Mouse (Mus musculus): ENCODE measurements at regions not wholly inside any gene's neighbourhood (a gene's known extent, or its start where the extent isn't known, plus 50 kb on each side); places are given as distances from the start of the nearest gene placed in this dataset.

DNA sequence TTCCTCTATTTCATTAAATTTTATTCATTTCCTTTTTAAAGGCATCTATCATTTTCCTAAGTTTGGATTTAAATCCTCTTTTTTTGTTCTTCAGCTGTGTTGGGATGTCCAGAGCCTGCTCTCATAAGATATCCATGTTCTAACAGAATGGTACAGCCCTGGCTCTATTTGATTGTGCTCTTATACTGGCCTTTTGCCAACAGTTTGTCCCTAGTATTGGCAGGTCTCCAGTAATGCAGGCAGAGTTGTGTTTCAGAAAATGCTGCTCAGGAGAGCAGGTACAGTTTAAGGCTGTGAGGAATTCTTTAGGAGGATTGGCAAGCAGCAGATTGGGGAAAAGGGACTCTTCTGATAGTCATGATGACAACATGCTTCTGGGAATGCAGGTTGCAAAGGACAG lies 797.1 kb upstream of the Slit2 start:
- no peak for DNase-seq

DNA sequence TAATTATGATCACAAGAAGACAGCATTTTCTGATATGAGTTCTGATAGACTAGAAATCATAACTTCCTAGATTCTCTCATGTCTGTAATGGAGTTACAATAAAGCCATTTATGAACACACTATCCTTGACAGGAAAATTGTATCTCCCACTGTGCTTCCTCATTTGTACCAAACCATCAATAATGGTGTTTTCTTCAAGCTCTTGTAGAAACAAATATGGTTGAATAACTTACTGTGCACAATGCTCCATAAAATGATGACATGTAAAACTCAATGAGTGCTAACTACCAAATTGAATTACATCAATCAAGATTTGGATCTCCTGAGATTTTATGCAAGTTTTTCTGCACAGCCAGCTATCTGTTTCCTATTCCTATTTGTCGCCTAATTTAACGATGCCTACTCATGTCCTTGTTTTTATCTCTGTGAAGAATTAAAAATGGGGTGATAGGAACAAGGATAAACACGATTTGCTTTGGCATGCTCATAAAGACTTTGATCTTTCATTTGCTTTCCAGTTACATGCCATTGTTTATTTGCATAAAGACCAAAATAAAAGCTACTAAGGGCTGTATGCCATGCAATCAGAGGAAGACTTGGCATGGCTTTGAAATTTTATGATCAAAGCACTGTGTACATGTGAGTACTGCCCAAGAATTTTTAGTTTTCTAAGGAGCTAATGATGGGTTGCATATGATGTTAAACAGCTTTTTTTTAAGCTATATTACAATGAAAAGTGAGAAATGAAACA lies 780.6 kb upstream of the Slit2 start:
- DNase-seq = no peak

DNA sequence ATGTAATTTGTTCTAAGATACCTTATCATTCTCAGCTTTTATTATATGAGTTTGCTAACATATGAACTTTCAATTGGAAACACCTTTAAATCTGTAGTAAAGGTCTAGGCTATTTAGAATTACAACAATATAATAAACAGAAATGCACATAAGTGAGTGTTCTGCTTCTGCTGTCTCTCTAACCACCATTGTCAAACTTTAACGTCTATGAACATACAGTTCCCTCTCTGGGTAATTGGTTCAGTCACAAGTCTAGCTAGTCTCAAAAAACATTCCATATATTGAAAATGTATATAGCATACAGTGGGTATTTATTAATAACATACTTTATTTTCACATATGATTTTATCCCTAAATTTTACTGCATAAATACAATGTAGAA lies 780.0 kb upstream of the Slit2 start:
- DNase-seq = no peak

DNA sequence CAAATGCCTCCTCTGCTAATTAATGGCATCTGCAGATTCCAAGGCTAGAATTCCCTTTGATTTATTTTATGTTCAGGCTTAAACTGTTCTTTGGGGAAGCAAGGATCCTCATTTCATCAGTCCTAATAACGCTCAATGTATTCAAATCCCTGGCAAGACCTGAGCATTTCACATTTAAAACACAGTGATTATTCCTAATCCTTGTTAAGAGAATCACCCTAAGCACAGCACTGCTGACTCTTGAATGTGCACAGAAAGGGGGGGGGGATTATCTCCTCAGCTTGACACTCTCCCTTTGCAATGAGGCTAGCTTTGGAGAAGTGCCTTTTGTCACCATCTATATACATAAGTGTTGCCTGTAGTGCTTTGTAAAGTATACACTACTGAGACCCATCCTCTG lies 772.4 kb upstream of the Slit2 start:
- DNase-seq = no peak

DNA sequence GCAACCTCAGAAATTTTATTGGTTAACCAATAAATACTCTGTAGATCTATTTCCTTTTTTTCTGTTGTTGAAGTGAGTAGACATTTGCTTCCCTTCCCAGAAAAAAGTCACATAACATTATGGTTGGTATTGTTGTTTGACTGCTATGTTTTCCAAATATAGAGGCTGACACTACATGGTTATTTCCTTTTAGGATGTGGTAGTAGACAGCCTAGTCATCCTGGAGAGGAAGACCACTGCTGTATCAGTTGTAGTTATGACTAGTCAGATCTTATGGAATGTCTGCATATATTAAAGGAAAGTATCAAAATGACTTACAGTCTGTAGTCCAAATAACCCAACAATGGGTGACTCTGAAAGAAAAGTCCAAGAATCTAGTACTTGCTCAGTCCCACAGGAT lies 767.5 kb upstream of the Slit2 start:
- no peak for DNase-seq

DNA sequence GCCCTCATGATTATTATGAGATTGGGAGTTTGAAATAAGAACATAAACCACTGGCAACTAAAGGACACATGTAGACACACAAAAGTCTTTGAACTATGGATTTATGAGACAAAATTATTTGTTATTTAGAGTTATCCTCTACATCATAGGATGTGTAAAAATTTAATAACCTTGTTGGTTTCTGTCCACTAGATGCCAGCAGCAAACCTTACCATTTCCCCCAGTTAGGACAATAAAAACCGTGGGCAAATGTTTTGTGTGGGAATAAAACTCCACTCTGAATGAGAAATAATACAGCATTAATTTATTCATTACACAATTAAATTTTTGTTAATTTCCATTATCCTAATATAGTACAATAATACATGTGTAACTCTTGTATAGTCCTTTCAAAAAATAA lies 757.7 kb upstream of the Slit2 start:
- no peak for DNase-seq

DNA sequence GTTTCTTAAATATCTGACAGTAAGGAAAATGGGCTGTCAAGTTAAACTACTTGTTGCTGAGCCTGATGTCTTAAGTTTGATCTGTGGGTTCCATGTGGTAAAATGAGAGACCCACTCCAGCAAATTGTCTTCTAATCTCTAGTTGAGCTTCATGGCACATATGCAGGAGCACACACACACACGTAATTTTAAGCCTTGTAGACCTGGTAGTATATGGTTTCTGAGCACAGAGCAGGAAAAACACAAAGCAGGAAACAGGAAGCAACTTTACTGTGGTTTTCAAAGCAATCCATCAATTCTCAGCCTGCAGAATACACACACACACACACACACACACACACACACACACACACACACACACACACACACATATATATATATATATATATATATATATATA lies 746.8 kb upstream of the Slit2 start:
- DNase-seq = no peak

DNA sequence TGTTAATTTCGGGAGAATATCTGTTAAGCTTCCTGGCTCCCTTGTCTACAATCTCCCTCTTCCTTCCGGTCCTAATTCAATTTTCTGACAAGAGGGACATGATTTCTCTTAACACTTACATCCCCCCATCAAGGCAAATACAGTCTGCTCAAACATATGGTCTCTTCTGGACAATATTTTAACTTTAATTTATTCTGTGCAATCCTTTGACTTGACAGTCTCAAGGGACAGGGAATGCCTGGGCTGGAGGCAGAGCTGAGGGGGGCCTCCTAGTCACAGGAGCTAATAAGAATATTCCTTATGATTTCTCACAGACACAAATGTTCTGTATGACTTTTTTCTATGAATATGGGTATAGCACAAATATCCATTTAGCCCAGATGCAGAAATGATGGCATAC lies 742.9 kb upstream of the Slit2 start:
- no peak for DNase-seq

DNA sequence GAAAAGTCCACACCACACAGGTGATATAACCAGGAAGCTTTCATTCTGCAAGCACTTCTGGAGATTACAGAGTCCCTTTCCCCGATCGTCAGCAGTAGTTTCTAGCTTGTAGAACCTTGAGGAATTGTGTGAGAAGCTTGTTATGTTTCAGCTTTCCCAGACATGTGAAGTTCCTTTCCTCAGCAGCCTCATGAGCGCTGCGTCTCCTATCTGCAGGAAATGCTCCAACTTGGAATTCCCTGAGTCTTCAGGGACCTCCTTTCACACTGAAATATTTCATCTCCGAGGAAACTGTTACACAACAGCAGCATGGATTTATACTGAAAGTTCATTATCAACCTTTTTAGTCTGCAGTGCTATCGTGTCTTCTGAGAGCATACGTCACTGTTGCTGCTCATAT lies 742.4 kb upstream of the Slit2 start:
- DNase-seq = no peak

DNA sequence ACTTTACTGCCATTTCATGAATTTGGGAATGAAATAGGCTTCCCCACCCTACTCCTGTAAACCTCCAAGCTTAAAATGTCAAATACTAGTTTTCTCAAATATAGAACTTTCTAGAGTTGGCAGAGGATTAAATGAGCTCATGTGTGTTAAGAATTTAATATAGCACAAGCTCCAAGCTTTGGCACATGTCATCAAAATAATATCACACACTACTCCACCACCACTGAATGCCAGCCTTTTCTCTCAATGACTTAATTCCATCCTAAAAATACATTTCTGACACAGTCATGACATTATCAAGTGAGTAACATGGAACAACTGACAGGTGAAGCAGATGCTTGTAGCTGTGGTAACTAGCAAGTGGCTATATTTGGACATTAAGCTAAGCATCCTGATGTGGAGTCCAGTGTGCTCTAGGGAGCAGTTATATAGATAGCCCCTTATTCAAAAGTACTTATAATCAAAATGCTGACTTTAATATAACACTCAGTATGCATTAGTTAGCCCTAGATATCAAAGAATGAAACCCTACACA lies 728.0 kb upstream of the Slit2 start:
- no peak for DNase-seq

DNA sequence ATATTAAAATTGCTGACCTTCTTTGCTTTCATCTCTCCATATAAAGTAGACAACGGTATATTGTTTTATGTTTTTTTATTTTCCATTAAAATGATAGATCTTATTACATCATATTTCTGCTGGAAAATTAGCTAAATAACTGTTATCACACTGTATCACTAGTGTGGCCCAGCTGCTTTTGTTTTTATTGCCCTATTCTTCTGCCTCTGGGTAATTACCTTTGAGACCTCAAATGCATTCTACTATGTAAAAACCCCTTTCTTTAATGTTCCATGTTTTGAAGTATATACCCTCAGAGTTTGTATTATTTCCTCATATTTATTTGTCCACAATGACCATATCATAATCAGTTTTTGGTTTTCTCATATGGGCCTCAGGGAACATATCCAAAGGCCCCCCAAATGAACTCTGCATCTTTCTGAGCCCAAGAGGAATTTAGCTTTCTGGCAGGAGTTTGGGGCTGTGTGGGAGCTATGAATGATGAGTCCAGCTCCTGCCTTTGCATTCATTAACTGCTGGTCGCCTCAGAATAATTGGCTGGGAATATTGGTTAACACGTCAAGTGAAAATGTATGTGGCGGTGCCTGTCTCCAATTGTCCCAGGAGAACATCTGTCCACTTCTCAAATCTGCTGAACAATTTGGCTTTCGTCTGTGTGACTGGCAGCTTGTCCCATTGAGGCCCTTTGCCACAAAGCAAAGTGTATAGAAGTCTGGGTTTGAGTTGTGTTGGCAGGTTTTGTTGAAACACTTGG lies 721.1 kb upstream of the Slit2 start:
- DNase-seq = no peak

DNA sequence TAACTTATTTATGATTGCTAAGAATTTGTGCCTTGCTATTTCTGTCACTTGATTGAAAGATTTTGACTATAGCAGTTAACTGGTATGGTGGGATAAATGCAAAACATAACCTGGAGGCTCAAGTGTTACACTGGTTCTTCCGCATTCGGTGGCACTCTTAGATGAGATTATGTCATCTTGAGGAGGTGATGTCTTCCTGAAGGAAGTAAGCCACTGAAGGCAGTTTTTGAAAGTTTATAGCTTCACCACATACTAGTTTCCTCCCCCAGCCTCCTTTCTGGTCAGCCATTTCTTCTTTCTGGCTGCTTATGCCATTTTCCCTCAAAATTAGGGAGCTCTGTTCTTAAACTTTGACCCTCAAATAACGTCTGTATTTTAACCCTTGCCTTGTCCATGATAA lies 710.3 kb upstream of the Slit2 start:
- DNase-seq = no peak

DNA sequence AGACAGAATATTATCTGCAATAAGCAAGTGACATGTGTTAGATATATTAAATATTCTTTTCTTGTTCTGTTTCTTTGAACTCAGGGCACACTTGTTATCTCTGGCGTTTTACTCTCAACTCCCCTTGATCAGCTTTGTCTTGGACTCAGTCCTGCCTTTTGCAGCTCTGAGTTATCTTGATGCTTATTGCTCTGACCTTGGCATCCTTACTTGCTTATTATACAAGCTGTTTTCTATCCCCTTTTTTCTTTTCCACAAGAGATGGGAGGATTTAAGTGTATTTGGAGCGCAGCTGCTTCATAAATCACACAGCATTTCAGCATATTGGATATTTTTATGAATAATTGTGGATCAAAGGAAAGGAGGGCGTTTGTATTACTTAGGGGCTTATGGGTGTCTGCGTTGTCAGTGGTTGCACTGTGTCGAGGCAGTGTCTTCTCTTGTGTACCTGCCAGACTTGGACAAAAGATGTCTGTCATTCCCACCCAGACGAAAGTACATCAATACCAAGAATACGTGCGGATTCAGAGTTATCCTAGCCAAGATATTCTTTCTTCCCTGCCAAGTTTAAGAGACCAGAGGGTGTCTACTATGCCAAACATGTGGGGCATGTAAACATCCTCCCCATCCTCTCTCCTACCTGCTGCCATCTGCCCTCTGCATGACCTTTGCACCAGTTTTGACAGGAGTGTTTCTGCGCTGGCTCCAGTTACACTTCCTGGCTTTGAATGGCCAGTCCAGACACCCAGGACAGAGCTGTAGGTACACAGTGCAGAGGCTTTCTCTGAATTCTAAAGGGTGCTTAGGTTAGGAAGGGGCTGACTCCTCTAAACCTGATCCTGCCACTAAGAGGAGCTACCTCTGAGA lies 709.3 kb upstream of the Slit2 start:
- DNase-seq = peak; percentile 21

DNA sequence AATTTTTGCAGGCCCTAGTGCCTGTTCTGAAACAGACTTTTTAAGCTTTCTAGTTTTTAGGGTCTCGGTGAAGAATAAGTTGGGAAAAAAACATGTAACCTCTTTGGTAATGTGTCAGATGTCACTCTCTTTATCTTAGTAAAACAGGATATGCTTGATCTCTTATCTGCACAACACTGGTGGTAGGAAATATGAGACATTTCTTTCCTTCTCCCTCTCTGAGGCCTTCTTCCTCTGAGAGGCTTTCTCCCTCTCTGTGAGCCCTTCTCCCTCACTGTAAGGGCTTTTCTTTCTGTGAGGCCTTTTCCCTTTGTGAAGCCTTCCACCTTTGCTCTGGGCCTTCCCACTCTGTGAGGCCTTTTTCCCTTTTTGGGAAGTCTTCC lies 708.7 kb upstream of the Slit2 start:
- DNase-seq = no peak

DNA sequence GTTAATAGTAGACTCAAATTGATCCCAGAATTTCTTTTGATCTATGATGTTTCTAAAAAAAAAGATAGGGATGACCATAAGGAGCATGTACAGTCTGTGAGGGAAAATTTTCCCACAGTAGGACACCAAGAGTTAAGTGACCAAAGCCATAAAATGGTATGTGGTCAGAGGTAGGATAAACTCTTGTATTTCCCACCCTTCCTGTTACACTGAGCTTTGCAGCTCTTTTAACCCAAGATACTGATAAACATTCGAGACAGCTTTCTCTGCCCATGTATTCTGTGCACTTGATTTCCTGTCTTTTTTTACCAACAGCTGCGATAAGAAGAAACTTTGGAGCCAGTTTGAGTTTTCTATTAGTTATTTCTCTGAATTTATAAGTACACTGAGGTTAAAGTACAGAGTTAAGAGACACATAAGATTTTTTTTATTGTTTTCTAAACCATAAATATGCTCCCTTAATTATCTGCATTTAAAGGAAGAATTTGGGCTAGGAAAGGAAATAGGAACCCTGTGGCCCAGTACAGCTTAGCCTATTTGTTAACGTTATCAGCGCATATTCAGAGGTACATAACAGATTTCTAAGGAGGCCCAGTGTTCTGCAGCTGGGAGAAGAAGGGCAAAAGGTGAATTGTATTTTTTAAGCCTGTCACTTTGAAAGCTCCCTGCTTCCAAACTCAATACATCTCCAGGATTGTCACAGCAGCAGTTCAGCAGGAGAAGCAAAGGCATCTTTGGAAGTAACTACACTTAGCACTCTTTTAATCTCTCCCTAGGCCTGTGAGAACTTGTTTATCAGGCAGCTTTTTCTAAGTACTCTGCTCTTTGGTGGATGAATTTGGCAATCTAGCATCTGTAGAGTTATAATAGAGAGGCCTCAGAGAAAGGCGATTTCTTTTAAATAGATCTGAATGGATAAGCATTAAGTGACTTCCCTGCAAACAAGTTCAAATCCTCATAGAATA lies 706.4 kb upstream of the Slit2 start:
- DNase-seq = no peak

DNA sequence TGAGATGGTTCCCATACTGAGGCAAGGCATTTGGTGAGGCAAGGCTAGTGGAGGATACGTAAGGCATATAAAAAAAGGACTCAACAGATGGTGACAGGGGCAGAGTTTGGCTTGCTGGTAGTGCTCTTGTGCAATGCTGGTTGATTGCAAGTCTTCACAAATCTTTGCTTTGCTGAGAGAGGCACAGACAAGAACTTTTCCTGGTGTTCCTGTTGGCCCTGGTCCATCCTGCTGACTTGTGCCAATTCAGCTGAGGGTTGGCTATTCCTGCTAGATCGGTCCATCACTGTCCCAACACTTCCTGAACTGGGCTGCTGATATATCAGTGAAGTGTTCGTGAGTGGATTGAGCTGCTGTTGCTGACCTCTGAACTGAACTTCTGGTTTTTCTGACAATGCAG lies 703.3 kb upstream of the Slit2 start:
- peak; percentile 59 to 67 for DNase-seq

DNA sequence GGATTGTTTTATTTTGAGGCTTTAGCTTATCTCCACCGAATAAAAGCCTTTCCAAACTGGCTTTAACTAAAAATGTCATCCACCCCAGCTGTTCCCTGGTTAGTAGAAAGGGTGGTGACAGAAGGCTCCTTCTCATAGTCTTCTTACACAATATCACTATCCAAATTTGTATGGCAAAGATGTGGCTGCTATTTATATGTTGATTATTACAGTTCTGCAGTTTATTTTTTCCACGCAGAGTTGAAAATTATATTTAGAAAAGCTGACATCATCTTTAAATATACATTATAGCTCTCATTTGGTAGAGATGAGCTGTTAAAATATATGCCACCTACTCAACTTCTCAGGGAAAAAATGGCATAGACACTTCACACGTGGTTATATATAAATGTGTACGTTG lies 683.3 kb upstream of the Slit2 start:
- DNase-seq = no peak

DNA sequence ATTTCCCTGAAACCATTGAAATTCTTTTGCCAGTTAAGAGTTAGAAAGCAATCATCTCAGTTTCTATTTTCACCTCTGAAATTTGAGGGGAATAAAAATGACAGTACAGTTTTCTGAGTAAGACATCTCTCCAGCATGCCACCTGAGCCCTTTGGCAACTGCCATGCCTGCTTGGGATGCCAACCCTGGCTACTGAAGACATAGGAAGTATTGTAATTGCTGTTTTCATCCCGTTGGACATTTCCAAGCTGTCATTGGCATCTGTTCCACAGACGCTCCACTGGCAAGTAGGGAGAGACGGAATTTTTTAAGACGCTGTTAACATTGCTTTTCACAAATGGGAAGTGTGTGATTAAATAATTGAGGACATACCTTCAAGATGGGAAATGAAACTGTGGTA lies 665.4 kb upstream of the Slit2 start:
- DNase-seq = no peak

DNA sequence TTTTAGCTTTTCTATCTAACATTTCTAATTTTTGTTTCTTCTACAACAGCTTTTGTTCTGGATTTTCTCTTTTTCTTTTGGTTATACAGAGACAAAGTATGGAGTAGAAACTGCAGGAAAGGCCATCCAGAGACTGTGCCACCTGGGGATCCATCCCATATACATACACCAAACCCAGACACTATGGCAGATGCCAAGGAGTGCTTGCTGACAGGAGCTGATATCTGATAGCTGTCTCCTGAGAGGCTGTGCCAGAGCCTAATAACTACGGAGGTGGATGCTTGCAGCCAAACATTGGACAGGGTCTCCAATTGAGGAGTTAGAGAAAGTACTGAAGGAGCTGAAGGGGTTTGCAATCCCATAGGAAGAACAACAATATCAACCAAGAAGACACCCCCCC lies 664.8 kb upstream of the Slit2 start:
- DNase-seq = no peak

DNA sequence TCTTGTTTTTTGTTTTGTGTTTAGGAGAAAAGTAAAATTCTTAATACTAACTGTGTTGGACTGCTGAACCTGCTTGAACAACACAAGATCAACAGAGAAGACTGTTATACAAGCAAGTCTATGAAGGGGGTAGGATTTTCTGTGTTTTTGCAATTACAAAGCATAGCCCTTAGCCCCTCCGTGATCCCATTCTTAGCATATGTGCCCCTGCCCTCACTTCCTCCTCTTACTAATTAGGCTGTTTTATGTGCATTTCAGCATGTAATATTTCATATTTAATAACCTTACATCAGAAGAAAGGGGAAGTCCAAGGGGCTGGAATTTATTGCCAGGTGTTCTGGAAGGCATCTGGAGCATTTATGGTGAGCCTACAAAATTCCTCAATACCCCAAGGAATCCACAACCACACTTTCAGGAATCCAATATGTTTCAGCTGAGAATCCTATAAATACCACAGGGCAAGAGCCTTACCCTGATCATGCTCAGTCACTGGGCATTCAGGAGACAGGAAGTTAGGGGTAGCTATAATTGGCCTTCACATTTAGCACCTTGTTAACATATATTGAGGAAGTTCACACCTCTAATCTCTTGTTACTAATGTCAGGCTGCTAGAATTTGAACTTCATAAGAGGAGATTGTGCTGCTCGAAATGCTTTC lies 660.3 kb upstream of the Slit2 start:
- DNase-seq = no peak

DNA sequence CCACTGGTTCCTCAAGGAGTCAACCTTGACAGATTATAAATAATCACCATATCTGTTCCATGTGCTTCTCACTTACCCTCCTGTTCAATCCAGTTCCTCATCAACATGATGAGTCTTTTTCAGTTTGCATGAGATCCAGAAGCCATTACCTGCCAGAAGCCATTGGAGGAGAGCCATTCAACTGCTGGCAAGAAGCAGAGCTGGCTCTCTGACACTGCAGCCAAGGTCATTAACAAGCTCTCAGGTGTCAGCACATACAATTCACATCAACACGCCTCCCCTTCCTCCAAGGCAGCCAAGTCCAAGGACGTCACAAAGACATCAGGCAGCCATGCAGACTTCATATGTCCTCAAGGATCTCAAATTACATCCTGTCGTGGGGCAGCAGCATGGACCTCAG lies 648.6 kb upstream of the Slit2 start:
- DNase-seq = no peak

DNA sequence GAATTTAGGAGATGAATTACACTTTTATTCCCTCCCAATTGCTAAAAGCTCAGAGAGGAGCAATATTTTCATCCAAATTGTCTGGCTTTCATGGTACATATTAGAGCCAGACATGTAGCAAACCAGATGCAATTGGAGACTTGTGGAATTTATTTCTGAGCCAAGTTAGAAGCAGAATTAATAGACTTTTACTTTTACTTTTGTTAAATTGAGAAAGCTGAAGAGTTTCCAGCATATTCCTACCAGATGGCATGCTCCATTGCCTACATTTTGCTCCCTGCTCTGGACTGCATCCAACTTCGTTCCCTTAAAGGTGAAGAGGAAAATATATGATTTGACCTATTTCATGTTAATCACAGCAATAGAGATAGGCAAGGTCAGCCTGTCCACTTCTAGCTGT lies 646.4 kb upstream of the Slit2 start:
- DNase-seq = no peak

All from lung, adult 18-20 months (tissue).